Mouse (Mus musculus) heart, adult 18-20 months (tissue): Measurements from ENCODE around the gene Cdk5r2. TPM values are rescaled to one million over a fixed set of nuclear protein-coding genes. Genes with fewer than 3 reads are reported as not detected.

Source experiments
- DNase-seq, 2 experiments: peaks; one replicate each; pipeline ENCODE4 v3.0.0; 2021 to 2022; ENCODE audit warnings: mixed read lengths in 1 of 2
- total RNA-seq, 2 experiments: library from RNA; stranded (reverse); gene quantifications; 2 replicates each; pipeline ENCODE4 v1.2.3; 2021

Gene Cdk5r2
- total RNA-seq, 2 experiments from 2014 or later: not detected

DNA sequence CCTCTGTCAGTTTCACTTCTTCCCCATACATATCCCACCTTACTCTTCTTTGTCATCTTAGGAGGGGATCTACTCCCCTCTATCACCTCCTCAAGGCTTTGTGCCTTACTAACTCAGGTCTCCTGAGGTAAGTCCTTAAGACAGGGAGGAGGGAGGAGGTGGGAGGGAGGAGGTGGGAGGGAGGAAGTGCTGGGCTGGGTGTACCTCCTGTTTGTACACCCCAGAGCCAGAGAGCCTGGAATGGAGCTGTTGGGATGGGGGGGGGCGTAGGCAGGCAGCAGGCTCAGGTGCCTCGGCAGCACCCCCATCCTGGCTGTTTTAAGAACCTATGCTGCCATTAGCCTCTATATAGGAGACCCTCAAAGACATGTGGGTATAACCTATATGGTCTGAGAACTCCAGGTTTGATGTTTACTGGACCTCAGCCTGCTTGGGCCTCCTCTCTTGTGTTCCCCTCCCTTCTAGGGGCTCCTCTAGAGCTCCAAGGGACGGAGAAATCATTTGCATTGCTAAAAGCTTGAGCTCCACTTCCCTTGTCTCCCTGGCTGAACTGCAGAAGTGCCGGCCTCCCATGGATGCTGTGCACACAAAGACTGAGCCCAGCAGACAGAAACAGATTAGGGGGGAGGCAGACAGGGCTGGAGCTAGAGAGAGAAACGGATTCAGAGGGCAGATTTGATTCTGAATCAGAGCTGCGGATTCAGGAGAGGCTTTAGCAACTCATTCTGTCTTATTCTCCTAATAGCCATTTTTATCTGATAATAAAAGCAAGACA, 3.5 kb upstream of the Cdk5r2 start:
- DNase-seq: no peak

DNA sequence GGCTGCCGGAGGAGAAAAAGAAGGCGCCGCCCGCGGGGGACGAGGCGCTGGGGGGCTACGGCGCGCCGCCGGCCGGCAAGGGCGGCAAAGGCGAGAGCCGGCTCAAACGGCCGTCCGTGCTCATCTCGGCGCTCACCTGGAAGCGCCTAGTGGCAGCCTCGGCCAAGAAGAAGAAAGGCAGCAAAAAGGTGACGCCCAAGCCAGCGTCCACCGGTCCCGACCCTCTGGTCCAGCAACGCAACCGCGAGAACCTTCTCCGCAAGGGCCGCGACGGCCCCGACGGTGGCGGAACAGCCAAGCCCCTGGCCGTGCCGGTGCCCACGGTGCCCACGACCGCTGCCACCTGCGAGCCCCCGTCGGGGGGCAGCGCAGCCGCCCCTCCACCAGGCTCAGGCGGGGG, 422 bp downstream of the Cdk5r2 start:
- DNase-seq: no peak

DNA sequence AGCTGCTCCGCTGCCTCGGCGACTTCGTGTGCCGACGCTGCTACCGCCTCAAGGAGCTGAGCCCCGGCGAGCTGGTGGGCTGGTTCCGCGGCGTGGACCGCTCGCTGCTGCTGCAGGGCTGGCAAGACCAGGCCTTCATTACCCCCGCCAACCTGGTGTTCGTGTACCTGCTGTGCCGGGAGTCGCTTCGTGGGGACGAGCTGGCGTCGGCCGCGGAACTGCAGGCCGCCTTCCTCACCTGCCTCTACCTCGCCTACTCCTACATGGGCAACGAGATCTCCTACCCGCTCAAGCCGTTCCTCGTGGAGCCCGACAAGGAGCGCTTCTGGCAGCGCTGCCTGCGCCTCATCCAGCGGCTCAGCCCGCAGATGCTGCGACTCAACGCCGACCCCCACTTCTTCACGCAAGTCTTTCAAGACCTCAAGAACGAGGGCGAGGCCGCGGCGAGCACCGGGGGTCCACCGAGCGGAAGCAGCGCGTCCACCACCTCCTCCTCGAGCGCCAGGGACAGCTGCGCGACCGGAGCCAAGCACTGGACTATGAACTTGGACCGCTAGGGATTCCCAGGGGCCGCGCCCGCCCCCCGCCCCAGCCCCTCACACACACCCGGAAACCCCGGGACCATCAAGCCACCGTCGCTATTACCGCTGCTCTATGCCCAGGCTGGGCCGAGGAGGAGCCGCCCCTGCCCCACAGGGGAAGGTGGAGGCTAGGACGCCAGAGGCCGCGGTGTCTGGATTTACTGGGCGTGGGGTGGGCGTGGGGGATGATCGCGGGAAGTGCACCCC, 1.1 kb downstream of the Cdk5r2 start:
- DNase-seq: no peak

DNA sequence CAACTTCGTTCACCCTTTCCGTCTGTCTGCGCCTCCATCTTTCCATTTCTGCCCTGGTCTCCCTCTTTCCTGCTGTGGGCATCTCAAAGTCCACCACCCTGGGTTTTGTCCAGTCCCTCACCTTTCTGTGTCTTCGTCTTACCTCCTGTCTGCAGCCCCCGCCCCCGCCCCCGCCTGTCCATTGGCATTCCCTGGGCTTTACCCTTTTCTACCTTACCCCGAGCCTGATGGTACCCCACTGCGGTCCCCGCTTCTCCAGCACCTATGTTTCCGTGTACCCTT, 1.6 kb downstream of the Cdk5r2 start:
- DNase-seq: no peak

DNA sequence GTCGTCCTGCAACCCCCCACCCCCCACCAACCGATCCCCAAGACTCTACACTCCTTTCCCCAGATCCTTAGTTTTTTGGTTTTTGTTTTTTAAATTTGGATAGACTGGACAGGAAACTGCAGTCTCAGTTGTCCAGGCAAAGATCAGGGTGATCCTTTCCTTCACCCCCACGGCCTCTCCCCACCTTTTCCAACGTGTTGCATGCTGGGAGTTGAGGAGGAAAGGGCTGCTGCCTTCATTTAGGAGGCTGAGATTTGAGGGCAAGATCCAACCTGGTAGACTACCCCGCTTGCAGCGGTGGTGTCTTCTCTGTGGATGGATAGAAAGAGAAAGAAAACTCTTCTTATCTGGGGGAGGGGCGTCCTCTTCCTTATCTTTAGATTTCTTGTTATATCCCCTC, 2.1 kb downstream of the Cdk5r2 start:
- no peak for DNase-seq

DNA sequence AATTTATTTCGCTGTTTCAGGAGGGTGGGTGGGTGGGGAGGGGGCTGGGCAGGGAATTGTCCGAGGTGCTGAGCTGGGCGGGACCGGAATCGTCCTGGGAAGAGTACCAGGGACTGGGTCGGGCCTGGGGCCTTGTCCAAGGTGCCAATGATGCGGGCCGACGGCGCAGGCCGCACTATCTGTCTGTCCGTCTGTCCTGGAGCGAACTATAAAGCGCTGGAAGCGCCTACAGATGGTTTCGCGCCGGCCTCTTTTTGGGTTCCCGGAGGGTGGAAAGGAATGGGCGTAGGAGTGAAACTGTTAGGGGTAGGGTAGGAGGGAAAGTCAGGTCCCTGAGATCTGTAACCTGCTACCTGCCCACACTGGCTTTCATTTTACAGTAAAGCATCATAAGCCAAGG, 2.5 kb downstream of the Cdk5r2 start:
- no peak for DNase-seq

DNA sequence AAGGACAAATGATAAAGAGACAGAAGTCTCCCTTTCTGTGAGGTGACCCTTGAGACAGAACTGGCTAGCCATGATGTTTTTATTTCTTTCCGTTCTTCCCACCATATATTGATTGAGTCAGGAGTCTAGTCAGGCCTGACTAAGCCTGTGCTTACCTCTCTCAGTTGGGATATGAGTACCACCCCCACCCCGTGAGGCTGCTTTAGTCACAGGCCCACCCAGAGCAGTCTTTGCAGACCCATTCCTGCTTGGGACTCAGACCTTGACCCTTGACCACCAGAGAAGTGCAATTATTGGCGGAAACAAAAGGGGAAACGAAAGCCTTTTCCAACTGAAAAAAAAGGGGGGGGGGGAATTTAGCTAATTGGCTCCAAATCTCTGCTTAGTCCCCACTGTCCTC, 2.9 kb downstream of the Cdk5r2 start:
- DNase-seq: no peak

DNA sequence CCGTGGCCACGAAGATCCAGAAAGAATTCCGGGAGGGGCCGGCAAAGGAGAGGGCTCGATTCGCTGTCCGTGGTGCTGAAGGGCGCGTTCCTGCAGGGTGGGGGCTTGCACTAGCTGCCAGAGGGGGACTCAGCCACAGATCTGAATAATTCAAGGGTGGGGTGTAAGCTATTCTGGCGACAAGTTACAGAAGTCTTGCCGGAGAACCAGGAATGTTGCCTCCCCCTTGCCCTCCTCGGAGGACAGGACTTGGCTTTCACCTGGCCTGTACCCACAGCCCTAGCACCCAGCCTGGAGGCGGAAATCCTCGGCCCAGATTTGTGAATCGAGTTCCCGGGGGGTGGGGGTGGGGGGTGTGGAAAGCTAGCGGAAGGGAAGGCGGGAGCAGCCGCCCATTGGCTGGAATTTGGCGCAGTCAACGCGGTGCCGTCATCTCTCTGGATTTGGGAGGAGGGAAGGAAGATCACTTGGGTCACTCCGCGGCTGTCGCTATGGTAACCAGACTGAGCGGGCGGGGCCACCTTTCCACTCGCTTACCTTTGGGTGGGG, 3.5 kb downstream of the Cdk5r2 start:
- DNase-seq: peak; percentile 28 to 69

DNA sequence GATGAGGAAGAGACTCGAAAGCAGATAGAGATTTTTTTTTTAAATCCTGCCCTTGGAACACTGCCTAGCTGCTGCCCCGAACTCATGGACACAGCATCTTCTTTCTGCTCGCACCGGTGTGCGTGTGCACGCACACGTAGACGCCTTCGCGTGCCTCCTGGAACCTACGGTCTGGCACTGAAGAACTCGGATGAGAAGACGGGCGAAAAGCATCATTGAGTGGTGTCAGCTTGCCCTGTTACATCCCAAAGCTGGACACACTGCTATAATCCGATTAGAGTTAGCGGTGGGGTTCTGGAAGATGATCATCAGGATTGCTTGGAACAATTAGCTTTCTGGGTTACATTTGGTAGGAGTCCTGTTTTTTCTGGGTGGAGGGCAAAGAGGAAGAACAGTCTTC, 4.1 kb downstream of the Cdk5r2 start:
- no peak for DNase-seq

DNA sequence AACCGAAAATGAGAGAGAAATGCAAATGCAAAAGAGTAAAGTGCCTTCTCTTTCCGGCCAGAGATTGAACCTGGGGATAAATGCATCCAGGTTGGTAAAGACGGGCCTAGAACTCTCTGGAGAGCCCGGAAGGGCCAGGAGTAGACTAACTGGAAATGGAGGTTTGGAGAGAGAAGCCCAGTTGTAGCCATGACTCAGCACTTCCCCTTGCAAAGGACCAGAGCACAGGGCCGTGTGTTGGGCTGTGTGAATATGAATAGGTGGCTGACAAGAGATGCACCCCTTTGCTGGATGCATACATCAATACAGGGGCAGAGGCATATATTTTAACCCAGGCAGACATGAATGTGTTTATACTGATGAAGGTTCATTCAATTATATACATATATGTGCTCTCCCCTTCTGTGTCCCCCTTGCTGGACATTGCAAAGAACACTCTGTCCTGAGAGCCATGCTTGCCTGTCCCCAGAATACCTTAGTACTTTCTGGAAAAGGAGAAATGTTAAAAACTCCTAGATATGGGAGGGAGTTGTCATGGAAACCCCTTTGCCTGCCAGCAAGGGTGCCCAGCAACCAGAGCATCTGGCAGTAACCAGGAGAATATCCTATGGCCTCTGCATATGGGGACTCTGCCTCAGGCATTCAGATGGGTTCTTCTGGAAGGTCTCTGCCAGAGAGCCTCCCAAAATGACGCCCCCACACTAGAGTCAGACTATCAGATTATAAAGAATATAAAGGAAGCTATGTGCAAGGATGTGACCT, 4.7 kb downstream of the Cdk5r2 start:
- no peak for DNase-seq

DNA sequence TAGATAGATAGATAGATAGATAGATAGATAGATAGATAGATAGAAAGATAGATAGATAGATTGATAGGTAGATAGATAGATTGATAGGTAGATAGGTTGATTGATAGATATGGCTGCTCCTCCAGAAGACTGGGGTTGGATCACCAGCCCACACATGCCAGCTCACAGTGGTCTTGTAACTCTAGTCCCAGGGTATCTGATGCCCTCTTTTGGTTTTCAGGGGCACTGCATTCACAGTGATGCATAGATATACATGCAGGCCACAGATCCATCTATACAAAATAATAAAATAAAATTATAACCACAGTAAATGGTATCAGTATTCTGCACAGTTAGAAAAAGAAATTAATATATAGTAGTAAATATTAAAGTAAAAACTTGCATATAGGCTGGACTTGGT, 7.0 kb downstream of the Cdk5r2 start:
- DNase-seq: no peak

DNA sequence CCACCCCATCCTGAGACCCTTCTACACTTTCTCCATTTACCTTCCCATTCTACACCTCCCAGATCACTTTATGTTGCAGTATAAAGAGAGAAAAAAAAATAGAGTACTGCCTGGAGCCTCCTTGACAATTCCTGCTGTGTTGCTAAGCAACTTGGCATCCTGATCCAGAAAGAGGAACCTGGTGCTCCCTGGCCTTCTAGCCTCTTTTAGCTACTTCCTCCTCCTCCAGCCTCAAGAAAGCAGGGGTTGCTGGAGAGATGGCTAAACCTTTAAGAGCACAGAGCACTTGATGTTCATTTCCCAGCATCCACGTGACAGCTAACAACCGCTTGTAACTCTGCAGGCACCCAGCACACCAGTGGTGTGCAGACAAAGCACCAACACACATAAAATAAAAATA, 17.5 kb downstream of the Cdk5r2 start:
- DNase-seq: no peak

DNA sequence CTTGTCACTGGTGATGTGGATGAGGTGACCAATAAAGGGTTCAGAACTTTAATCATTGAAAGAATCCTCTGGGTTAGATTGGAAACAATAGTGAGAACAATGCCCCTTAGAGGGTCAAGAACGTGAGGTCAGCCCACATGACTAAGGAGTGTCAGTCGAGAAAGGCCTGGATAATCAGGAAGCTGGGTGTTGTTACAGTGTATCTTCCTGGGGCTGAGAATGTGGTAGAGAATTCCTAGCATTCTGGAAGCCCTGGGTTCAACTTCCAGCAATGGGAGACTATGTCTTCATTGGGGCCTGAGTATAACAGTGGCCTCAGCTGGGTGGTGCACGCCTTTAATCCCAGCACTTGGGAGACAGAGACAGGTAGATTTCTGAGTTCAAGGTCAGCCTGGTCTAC, 22.5 kb downstream of the Cdk5r2 start:
- no peak for DNase-seq

DNA sequence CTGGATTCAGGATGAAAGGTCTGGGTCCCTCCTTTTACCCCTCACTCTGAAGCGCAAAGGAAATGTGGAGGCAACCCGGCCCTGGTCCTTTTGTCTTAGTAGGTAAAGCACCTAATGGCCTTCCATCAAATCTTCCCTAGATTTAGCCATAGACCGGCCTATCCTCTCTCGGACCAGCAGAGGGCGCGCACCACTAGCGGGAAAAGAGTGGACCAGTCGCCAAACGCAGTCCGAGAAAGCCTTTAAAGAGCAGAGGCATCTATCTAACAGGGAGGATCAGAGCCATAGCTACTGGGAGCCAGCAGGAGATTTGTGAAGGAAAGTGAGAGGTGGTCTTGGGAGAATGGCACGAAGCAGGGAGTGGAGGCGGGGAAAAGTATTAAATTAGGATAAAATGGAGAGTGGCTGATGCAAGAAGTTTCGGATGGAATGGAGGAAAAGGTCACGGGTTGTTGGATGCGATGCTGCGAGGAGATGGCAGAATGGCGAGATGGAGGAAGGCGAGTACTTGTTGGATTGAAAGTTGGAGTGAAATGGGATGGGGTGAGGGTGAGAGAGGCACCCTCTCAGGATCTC, 26.1 kb downstream of the Cdk5r2 start:
- DNase-seq: peak; percentile 61 to 87

DNA sequence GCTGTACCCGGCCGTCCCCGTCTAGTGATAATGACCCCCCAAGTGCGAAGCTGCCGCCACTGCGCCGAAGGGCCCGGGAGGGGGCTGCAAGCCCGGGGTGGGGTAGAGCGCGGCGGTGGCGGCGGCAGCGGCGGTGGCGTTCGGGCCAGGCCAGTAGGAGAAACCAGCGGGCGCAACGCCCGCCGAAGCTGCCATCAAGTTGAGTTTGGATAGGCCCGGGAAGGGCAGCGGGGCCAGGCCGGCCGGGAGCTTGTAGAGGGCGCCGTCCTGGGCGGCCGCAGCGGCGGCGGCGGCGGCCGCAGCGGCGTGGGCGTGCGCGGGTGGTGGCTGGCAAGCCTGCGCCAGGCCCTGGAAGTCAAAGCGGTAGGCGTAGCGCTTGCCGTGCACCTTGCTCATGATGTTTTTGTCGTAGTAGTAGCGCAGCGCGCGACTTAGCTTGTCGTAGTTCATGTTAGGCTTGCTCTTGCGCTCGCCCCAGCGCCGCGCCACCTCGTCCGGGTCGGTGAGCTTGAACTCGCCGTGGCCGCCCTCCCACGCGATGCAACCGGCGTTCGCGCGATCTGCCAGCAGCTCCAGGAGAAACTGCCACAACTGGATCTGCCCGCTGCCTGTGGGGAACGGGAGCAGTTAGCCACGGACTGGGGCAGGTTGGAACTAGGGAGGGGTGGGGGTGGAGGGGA, 27.5 kb downstream of the Cdk5r2 start:
- no peak for DNase-seq

DNA sequence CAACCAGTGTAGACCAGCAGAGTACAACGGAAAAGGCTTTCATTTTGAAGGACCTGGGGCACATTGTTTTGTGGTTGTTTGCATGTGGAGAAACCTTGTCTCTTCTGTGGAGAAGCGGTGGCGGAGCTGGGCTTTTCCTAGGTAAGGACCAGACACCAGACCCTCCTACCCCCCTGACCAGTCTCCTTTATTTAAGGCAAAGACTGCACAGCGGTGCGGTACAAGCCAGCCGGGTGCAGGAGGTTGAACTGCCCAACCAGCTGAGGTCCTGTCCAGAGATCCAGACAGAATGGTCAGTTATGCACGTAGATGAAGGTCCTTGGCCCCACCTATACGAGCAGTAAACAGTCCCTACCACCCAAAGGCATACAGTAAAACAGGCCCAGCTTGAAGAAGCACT, 28.1 kb downstream of the Cdk5r2 start:
- DNase-seq: no peak

DNA sequence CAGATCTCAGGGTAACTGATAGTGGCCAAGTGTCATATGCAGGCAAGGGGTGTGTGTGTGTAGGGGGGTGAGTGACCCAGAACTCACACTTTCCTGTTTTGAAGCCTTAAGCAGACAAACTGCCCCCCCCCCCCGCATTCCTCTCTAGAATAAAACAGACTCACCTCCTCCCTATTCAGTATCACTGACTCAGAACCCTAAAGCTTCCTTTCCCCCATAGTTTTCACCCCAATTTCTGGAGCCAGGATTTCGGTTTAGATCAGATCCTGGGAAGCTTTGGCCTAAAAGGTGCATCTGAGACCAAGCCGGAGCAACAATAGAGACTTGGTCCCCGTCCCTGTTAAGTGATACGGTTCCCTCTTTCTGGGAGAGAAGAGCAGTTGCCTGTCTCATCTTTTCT, 28.7 kb downstream of the Cdk5r2 start:
- no peak for DNase-seq

DNA sequence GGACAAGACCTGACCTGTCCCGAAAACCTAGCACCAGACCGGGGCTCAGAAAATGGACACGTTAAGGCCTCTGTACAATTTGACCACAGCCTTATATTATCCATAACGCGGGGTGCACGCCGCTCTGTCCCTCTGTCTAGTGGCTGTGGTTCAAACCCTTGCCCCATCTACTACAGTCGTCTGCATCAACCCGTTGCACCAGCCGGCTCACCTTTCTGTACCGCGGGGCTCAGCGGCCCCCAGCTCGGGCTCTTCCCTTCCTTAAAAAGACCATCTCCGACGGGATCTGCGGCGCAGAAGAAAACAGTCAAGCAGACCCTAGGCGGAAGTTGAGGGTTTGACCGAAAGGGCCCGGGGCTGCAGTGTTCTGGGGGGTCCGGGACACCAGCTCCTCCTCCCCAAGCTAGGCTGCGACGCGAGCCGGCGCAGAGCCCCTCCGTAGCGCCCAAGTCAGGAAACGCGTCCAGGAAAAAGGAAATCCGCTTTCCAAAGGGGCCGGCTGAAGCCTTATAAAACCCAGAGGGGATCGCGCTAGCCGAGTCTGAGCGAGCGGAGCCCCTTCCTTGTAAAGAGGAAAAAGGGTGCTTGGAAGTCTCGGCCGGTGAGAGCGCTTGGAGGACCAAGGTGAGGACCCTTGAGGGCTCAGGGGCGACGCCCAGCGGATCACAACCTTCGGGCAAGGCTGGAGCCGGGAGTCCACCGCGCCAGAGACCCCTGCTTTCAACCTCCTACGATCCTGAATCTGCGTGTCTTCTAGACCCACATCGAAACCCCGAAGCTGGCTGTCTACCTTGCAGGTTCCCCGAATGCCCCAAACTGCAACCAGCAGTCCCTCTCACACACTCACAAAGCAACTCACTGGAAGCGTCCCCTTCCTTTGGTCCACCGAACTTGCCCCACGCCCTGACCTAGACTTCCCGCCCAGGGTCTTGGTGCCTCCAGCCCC, 29.7 kb downstream of the Cdk5r2 start:
- DNase-seq: no peak

DNA sequence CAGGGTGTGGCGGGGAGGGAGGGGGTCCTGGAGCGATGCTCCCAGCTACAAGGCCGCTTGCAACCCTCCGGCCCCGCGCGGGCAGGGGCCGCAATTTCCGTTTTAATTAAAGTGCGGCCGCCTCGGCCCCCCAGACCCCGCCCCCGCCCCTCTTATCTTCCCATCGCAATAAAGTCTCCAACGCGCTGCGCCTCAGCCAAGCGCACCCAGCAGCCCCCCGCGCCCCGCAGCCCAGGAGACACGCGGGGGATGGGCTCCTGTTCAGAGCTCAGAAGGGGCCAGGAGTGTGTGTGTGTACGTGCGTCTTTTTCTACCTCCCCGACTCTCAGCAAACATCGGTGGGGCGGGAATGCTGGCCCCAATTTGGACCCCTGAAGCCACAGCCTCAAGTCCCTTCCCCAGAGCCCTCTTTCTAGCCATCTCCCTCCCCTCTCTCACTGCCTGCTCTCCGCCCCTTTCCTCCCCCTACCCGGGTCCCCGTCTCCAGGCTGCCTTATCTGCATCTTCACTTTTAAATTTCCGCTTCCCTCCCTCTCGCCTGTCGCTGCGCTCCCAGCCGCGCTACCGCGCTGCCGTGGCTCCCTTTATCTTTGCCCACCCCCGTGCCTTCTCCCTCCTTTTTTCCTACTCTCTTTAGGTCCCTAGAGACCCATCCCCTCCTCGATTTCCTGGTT, 30.8 kb downstream of the Cdk5r2 start, which contains the start of gene Fev:
Gene Fev, minus strand, starts transcription at position 51 of the 674 bp plus-strand sequence.
- no peak for DNase-seq

DNA sequence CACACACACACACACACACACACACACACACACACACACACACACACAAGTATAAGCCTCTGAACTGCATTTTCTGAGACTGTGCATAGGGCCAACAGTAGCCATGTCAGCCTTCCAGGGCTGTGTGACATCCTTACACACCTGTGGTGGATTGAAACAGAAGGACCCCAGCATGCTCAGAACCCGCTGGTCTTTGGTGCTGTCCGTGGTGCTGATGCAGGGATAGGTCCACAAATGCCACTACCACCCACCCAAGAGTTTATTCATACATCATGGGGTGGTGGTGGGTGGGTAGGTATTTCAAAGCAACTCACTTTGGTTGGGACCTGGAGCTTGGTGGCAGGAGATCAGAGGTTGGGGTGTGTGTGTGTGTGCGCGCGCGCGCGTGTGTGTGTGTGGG, 36.8 kb downstream of the Cdk5r2 start:
- no peak for DNase-seq
